Mouse (Mus musculus) 3T3-L1 (cell line): ENCODE results near the gene Irf8.

Experiments used
- DNase-seq: peaks from one replicate; pipeline ENCODE4 v3.0.0-alpha.2; 2015; ENCODE audit warnings: low read depth, low spot score

The Irf8 gene

GRCm38 (mm10) chr8:120750616-120751015 lies 14.5 kb downstream of the Irf8 start:
- no peak for DNase-seq

GRCm38 (mm10) chr8:120751226-120752081 lies 15.3 kb downstream of the Irf8 start:
- DNase-seq: no peak

- no peak for DNase-seq
Observed at GRCm38 (mm10) chr8:120752082-120752452, 15.9 kb downstream of the Irf8 start.

GRCm38 (mm10) chr8:120753476-120753875 lies 17.3 kb downstream of the Irf8 start:
- DNase-seq: no peak

GRCm38 (mm10) chr8:120755306-120756297 lies 19.4 kb downstream of the Irf8 start:
- no peak for DNase-seq

- no peak for DNase-seq
Observed at GRCm38 (mm10) chr8:120758005-120758404, 21.8 kb downstream of the Irf8 start.

GRCm38 (mm10) chr8:120759847-120760246 lies 23.7 kb downstream of the Irf8 start:
- no peak for DNase-seq

- DNase-seq: no peak
Observed at GRCm38 (mm10) chr8:120760341-120761215, 24.4 kb downstream of the Irf8 start.

GRCm38 (mm10) chr8:120763267-120763666 lies 27.1 kb downstream of the Irf8 start:
- no peak for DNase-seq

GRCm38 (mm10) chr8:120764638-120765037 lies 28.5 kb downstream of the Irf8 start:
- DNase-seq: no peak

- DNase-seq: no peak
Observed at GRCm38 (mm10) chr8:120766622-120767021, 30.5 kb downstream of the Irf8 start.

- DNase-seq: no peak
Observed at GRCm38 (mm10) chr8:120768454-120769218, 32.5 kb downstream of the Irf8 start.

- no peak for DNase-seq
Observed at GRCm38 (mm10) chr8:120777184-120777583, 41.0 kb downstream of the Irf8 start.

- DNase-seq: no peak
Observed at GRCm38 (mm10) chr8:120777732-120778131, 41.6 kb downstream of the Irf8 start.

GRCm38 (mm10) chr8:120779106-120779505 lies 42.9 kb downstream of the Irf8 start:
- DNase-seq: no peak

- no peak for DNase-seq
Observed at GRCm38 (mm10) chr8:120783781-120784180, 47.6 kb downstream of the Irf8 start.

GRCm38 (mm10) chr8:120786753-120787152 lies 50.6 kb downstream of the Irf8 start:
- no peak for DNase-seq

- no peak for DNase-seq
Observed at GRCm38 (mm10) chr8:120787631-120788030, 51.5 kb downstream of the Irf8 start.

GRCm38 (mm10) chr8:120792710-120793109 lies 56.6 kb downstream of the Irf8 start:
- no peak for DNase-seq

GRCm38 (mm10) chr8:120795944-120796635 lies 59.9 kb downstream of the Irf8 start:
- peak; percentile 76 for DNase-seq
